Mouse (Mus musculus) lung, adult 2 months (tissue): ENCODE data around the gene Sh3glb1.

Source experiments
- CTCF ChIP-seq: fragments of 200-500 bp; IDR thresholded peaks from 2 replicates; pipeline ENCODE4 v1.5.1; 2011; ENCODE audit warnings: mild to moderate bottlenecking, low read length, control low read depth; ENCODE audit not compliant: insufficient read depth
- POLR2A ChIP-seq: fragments of 200-500 bp; IDR thresholded peaks from 2 replicates; pipeline ENCODE4 v1.6.1; 2011; ENCODE audit warnings: low read depth, mild to moderate bottlenecking, control low read depth, low read length, borderline replicate concordance; ENCODE audit errors: extremely low read depth

DNA sequence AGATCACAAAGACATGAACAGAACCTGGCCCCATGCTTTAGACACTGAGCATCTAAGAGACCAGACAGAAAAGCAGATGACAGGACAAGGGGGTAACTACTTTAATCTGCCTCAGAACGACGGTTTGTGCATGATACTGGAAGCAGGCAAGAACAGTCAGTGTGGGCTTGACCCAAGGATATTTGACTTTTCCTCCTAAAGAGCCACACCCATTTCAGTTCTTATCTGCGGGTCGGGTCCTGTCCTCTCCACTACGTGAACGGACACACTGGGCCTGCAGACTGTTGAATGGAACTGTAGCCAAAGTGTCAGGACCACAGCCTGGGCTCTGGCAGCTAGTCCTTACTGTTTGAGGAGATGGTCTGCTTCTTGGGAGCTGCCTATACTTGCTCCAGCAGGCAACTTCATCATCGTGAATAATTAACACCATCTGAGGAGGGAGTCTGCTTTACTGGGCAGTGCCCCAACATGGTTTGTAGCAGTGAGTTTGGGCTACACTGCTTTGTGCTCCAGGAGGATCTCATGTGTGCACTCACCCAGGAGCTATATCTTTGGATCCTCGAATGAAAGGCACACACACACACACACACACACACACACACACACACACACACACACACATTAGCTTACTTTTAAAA is 57.8 kb downstream of the Sh3glb1 start:
- TF ChIP-seq CTCF (no peak), POLR2A (no peak)
